Mouse (Mus musculus): ENCODE data around the gene Sertad3. TPM values are rescaled to one million over a fixed set of nuclear protein-coding genes. Genes with fewer than 3 reads are reported as not detected.
"Not testable (repeated sequence)": the region's sequence is repeated elsewhere in the genome, so short reads cannot be mapped to it uniquely, and the experiment has no call there.

The Sertad3 gene
- polyA plus RNA-seq, 1 experiment from 2014 or later: 9.9 TPM

DNA sequence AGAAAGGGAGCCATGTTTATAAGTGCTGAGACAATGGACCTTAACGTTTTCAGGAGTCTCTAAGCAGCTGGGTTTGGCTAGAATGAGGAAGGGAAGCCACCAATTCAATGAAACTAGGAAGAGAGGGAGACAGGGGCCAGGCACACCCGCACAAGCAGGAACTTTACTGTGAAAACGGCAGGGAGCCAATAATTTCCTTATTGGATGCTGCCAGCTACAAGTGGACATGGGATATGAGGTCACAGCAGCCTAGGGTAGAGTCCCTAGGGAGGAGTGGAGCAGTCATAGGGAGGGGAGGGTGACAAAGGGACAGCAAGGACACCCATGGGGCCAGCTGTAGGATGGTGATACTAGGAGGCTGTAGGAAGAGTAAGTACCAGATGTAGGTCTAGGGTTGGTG lies 19.5 kb downstream of the Sertad3 start:
- 17% methylated on average over 3 of the region's 3 CpGs for WGBS (ENCODE audit: missing documents)
- H3K4me3 ChIP-seq (ENCODE audit: inconsistent target): no peak overlapping the region
- H3K79me2 ChIP-seq (ENCODE audit: inconsistent target): peaks cover 23% of the 10 kb centered on the region
- peaks cover 7% of the 10 kb centered on the region; the same call in 1 of the 2 replicates for H3K36me3 ChIP-seq (ENCODE audit: inconsistent target)
- no peak overlapping the region for H3K27ac ChIP-seq

DNA sequence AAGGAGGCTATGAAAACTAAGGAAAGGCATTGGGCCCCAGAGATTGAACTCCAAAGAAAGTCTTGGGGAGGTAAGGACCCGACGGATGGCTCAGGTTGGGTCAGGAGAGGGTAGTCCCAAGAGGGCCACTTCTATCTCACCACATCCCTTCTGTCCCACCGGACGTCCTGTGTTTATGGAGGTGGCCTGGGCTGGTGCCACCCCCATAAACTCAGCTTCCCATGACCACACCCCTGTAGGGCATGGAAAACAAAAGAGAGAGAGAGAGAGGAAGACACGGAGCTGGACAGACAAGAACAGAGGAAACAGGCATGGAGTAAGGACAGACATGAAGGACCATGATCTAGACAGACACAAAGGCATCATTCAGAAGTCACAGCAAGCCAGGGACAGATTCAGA lies 19.9 kb downstream of the Sertad3 start:
- WGBS (ENCODE audit: missing documents): 91% methylated on average over 5 of the region's 5 CpGs
- Histone ChIP-seq H3K4me3 (ENCODE audit: inconsistent target) (no peak overlapping the region), H3K36me3 (ENCODE audit: inconsistent target) (peaks cover 7% of the 10 kb centered on the region; the same call in 1 of the 2 replicates), H3K79me2 (ENCODE audit: inconsistent target) (peaks cover 19% of the 10 kb centered on the region), H3K27ac (no peak overlapping the region)

DNA sequence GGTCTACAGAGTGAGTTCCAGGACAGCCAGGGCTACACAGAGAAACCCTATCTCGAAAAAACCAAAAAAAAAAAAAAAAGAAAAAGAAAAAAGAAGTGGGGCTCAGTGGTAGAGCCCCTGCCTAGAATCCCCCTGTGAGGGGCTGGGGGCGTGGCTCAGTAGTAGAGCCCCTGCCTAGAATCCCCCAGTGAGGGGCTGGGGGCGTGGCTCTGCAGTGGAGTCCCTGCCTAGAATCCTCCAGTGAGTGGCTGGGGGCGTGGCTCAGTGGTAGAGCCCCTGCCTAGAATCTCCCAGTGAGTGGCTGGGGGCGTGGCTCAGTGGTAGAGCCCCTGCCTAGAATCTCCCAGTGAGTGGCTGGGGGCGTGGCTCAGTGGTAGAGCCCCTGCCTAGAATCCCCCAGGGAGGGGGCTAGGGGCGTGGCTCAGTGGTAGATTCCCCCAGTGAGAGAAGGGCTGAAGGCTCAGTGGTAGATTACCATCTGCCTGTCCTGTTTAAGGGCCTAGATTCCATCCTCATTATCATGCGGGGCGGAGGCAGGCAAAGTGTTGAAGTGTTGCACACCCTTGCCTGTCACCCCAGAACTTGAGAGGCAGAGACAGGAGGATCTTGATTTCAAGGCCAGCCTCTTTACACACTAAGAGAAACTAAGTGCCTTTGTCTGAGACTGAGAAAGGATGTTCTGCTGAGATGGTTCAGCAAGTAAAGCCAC lies 21.2 kb downstream of the Sertad3 start:
- not testable (repeated sequence) for H3K27ac ChIP-seq; H3K79me2 ChIP-seq (ENCODE audit: inconsistent target); H3K4me3 ChIP-seq (ENCODE audit: inconsistent target); H3K36me3 ChIP-seq (ENCODE audit: inconsistent target)
- 96% methylated on average over 7 of the region's 9 CpGs for WGBS (ENCODE audit: missing documents)

DNA sequence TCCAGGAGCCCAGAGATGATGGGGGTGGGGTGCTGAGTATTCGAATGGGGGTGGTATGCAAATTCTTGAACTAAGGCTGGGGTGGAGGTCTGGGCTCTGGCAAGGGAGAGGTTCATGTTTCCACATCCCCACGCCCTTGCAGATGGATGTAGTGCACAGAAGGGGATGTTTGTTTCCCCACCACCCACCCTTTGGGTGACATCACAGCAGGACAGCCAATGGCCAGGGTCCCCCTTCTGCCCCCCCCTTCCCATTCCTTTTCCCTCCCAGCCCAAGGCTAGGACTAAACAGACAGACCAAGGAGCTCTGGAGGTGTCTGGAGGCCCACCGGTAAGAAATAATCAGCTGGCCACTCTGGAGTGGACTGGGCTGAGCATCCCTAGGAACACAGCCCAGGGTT lies 25.5 kb downstream of the Sertad3 start, which contains the start of gene Prx:
Gene Prx (plus strand): TSS at position 289 of the 400 bp plus-strand sequence.
- H3K4me3 ChIP-seq (ENCODE audit: inconsistent target): no peak within 1 kb of the TSS

DNA sequence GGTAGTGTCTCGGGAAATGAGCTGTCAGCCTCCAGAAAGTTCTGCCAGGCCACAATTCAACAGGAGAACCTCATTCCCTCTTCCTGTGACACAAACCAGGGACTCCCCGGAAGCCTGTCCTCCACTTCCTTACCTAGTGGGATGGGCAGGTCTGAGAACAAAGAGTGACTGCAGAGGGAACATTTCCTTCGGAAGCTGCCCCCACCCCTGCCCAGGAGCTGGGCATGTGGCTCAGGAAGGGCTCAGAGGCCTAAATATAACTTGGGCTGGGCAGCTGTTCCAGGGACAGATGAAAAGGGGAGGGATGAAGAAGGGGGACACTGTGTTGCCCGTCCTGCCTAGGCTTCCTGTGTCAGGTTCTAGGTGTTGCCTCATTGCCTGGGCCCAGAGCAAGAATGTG lies 28.1 kb downstream of the Sertad3 start:
- no peaks in the 10 kb centered on the region for H3K36me3 ChIP-seq (ENCODE audit: inconsistent target)
- 85% methylated on average over 4 of the region's 4 CpGs for WGBS (ENCODE audit: missing documents)

More for the DNA sequence above, 25.5 kb downstream of the Sertad3 start, which contains the start of gene Prx:
- Histone ChIP-seq H3K27ac (no peak within 1 kb of the TSS), H3K36me3 (ENCODE audit: inconsistent target) (no peaks in the 10 kb centered on the region), H3K79me2 (ENCODE audit: inconsistent target) (no peaks in the 10 kb centered on the region)
- 97% methylated on average over 2 of the region's 3 CpGs for WGBS (ENCODE audit: missing documents)

DNA sequence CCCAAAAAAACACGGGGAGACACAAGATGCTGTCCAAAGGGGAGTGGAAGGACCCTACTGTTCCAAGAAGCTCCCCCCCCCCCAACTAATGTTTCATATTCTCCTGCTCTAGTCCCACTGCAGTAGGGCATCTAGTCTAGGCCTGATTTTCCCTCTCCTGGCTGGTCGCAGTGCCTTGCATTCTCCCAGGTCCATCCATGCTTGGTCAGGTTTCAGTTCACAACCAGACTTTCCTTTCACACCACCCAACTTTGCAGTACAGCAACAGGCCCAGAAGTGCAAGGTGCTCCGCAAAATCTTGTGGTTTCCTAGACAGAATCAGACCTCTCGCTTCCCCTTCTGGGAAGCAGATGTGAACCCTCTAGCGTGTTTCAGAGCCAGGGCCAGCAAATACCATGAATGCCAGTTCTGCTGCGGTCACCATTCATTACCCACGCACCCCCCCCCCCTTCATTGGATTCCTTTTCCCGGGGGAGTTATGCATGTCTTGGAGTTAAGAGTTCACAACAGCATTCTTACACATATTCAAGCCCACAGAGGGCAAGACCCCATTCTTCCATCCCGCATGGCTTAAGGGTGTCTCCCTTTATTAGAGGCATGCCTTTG lies 33.3 kb downstream of the Sertad3 start:
- 21% methylated on average over 8 of the region's 9 CpGs for WGBS (ENCODE audit: missing documents)
- H3K27ac ChIP-seq: no peak overlapping the region

More for the DNA sequence above, 28.1 kb downstream of the Sertad3 start:
- no peak overlapping the region for H3K27ac ChIP-seq
- H3K79me2 ChIP-seq (ENCODE audit: inconsistent target): no peaks in the 10 kb centered on the region
- H3K4me3 ChIP-seq (ENCODE audit: inconsistent target): no peak overlapping the region

DNA sequence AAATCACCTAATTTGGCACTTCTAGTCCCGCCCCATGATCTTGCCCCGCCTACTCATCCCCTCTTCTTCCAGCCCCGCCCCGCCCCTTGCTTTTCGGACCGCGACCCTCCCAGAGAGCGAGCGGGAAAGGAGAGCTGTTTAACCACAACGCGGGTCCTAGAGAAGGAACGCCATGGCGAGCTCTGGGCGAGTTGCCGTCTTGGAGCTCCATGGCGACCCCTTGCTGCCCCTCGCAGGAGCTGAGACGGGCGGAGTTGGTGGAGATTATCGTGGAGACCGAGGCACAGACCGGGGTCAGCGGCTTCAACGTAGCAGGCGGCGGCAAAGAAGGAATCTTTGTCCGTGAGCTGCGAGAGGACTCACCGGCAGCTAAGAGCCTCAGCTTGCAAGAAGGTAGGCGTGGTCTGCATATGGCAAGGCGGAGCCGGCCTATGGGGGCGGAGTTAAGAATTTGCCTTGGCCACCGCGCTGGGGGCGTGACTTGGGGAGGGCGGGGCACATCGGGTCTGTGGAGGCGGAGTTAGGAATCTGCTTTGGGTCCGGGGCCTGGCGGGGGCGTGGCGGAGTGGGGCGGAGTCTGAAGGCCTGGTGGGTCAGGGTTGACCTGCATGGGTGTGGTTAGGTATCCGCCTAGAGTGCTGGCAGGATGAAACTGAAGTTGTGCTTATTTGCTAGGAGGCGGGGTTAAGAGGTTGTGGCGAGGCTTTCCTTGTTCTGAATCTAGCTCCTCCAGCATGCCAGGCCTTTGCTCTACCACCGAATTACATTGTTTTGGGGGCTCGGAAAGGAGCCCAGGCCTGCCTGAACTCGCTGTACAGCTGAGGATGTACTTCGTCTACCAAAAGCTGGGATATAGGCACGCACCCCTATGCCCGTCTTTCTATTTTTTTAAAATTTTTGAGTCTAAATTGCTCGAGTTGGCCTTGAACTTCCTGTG lies 34.4 kb downstream of the Sertad3 start:
- H3K79me2 ChIP-seq (ENCODE audit: inconsistent target): no peaks in the 10 kb centered on the region
- under 1% methylated on average over 52 of the region's 54 CpGs for WGBS (ENCODE audit: missing documents)

More for the DNA sequence above, 33.3 kb downstream of the Sertad3 start:
- H3K4me3 ChIP-seq (ENCODE audit: inconsistent target): peak overlapping the region; percentile 48; the same call in 1 of the 2 replicates
- no peaks in the 10 kb centered on the region for H3K36me3 ChIP-seq (ENCODE audit: inconsistent target)
- H3K79me2 ChIP-seq (ENCODE audit: inconsistent target): no peaks in the 10 kb centered on the region

DNA sequence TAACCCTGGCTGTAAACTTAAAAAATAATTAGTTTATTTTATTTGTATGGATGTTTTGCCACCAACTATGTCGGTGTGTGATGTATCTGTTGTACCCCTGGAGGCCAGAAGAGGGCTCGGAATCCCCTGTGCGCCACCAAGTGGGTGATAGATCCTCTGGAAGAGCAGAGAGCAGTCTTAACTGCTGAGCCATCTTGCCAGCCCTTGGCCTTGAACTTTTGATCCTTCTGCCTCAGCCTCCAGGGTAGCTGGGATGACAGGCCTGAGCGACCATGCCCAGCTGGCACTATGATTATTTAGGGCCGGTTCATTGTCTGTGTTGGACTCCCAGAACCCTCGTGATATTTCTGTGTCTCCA lies 35.1 kb downstream of the Sertad3 start:
- Histone ChIP-seq H3K79me2 (ENCODE audit: inconsistent target) (no peaks in the 10 kb centered on the region), H3K36me3 (ENCODE audit: inconsistent target) (no peaks in the 10 kb centered on the region), H3K27ac (peak overlapping the region; percentile 48; the same call in 1 of the 2 replicates), H3K4me3 (ENCODE audit: inconsistent target) (peak overlapping the region; percentile 48; the same call in 1 of the 2 replicates)
- WGBS (ENCODE audit: missing documents): 22% methylated on average over 6 of the region's 6 CpGs

More for the DNA sequence above, 34.4 kb downstream of the Sertad3 start:
- H3K36me3 ChIP-seq (ENCODE audit: inconsistent target): no peaks in the 10 kb centered on the region
- H3K27ac ChIP-seq: peak overlapping the region; percentile 73
- peak overlapping the region; percentile 48 for H3K4me3 ChIP-seq (ENCODE audit: inconsistent target)

DNA sequence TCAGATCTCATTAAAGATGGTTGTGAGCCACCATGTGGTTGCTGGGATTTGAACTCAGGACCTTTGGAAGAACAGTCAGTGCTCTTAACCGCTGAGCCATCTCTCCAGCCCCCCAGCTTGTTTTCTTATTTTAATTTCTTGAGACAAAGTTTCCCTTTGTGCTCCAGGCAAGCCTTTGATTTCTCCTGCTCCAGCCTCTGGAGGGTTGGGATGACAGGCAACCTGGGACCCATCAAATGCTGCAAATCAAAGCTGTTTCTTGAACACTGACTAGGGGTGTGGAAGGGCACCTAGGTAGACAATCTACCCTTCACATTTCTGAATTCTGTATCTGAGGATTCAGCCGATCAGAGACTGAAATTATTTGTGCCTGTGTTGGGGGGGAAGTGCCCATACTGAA lies 37.2 kb downstream of the Sertad3 start:
- 85% methylated on average over 2 of the region's 2 CpGs for WGBS (ENCODE audit: missing documents)
- H3K79me2 ChIP-seq (ENCODE audit: inconsistent target): no peaks in the 10 kb centered on the region
- H3K4me3 ChIP-seq (ENCODE audit: inconsistent target): no peak overlapping the region
- H3K36me3 ChIP-seq (ENCODE audit: inconsistent target): no peaks in the 10 kb centered on the region
- H3K27ac ChIP-seq: no peak overlapping the region

DNA sequence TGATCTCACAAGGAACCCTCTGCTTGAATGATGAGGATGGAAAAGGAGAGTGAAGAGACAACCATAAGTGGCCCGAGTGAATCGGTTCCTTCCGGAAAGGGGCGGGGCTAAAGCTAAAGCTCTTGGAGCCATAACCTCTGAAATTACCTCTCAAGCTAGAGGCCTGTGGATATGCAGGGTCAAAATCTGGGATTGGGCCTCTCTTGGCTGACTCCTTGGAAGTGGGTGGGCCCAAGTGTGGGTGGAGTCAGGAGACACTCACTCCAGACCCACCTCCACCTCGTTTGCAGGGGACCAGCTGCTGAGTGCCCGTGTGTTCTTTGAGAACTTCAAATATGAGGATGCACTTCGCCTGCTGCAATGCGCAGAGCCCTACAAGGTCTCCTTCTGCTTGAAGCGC lies 41.4 kb downstream of the Sertad3 start:
- H3K79me2 ChIP-seq (ENCODE audit: inconsistent target): no peaks in the 10 kb centered on the region
- WGBS (ENCODE audit: missing documents): 85% methylated on average over 9 of the region's 9 CpGs
- H3K4me3 ChIP-seq (ENCODE audit: inconsistent target): no peak overlapping the region
- no peak overlapping the region for H3K27ac ChIP-seq
- H3K36me3 ChIP-seq (ENCODE audit: inconsistent target): no peaks in the 10 kb centered on the region

DNA sequence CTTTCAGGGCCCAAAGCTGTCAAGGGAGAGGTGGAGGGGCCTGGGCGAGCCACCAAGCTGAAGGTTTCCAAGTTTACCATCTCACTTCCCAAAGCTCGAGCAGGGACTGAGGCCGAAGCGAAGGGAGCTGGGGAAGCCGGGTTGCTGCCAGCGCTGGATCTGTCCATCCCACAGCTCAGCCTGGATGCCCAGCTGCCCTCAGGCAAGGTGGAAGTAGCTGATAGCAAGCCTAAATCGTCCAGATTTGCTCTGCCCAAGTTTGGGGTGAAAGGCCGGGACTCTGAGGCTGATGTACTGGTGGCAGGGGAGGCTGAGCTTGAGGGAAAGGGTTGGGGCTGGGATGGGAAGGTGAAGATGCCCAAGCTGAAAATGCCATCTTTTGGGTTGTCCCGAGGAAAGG lies 44.7 kb downstream of the Sertad3 start:
- no peak overlapping the region for H3K27ac ChIP-seq
- no peaks in the 10 kb centered on the region for H3K36me3 ChIP-seq (ENCODE audit: inconsistent target)
- 85% methylated on average over 9 of the region's 9 CpGs for WGBS (ENCODE audit: missing documents)
- no peaks in the 10 kb centered on the region for H3K79me2 ChIP-seq (ENCODE audit: inconsistent target)
- H3K4me3 ChIP-seq (ENCODE audit: inconsistent target): no peak overlapping the region

DNA sequence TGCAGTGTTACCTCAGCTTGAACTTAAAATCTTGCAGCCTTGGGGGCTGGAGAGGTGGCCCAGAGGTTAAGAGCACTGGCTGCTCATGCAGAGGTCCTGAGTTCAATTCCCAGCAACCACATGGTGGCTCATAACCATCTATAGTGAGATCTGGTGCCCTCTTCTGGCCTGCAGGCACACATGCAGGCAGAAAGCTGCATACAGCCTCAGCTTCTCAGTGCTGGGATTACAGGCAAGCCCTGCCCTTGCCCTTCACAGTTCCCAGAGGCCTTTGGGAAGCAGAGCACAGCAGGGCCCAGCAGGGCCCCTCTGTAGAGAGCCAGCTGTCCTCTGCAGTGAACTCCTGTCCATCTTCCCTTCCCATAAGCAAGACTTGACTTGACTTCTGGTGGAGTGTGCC lies 46.5 kb downstream of the Sertad3 start:
- Histone ChIP-seq H3K4me3 (ENCODE audit: inconsistent target) (no peak overlapping the region), H3K36me3 (ENCODE audit: inconsistent target) (no peaks in the 10 kb centered on the region), H3K27ac (no peak overlapping the region), H3K79me2 (ENCODE audit: inconsistent target) (no peaks in the 10 kb centered on the region)

DNA sequence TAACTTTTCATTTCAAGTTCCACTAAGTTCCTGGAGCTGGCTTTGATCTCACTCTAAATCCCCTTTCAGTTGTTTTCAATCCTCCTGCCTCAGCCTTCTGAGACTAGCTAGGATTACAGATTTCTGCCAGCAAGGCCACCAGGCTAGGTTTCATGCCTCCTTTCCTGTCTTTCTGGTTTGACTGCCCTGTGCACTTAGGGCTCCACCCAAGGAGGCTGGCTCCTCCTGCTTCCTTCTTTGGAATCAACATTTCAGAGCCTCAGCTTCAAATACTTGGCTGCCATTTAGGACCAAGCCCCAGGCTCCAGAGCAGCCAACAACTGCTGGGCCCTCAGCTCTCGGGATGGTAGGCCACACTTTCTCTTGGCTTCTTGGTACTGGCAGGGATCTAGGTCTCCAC lies 47.0 kb downstream of the Sertad3 start:
- no peaks in the 10 kb centered on the region for H3K36me3 ChIP-seq (ENCODE audit: inconsistent target)
- 73% methylated on average over 1 of the region's 1 CpGs for WGBS (ENCODE audit: missing documents)
- H3K4me3 ChIP-seq (ENCODE audit: inconsistent target): no peak overlapping the region
- H3K79me2 ChIP-seq (ENCODE audit: inconsistent target): no peaks in the 10 kb centered on the region
- no peak overlapping the region for H3K27ac ChIP-seq

DNA sequence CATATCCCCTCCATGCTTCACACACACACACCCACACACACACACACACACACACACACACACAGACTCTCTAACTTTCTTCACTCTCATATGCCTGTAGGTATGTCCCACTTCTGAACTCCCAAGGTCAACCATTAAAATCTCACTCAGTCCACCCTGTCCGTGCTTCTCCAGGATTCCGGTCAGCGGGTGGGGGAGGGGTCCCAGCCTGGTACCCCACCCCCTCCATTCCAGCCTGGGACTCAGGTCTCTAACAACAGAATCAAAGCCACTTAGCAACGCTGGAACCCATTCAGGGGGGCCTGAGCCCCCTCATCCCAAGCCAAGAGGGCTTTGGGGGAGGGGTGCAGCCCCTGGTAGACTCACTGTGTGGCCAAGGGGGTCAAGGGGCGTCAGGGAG lies 49.4 kb downstream of the Sertad3 start, which contains the start of gene Hipk4:
Gene Hipk4 (plus strand): TSS at position 301 of the 400 bp plus-strand sequence.
- H3K36me3 ChIP-seq (ENCODE audit: inconsistent target): no peaks in the 10 kb centered on the region
- 85% methylated on average over 5 of the region's 5 CpGs for WGBS (ENCODE audit: missing documents)
- no peak within 1 kb of the TSS for H3K4me3 ChIP-seq (ENCODE audit: inconsistent target)
- H3K79me2 ChIP-seq (ENCODE audit: inconsistent target): no peaks in the 10 kb centered on the region
- no peak within 1 kb of the TSS for H3K27ac ChIP-seq
